Mouse (Mus musculus) embryonic facial prominence, embryonic 12.5 days (tissue): ENCODE results near the gene Lyrm4. TPM values are rescaled to one million over a fixed set of nuclear protein-coding genes. Genes with fewer than 3 reads are reported as not detected.

Experiments
- ATAC-seq: fragments of 200-750 bp; cut with Nextera tagmentation; 2 replicates; pipeline ENCODE4 v1.8.0; 2017; ENCODE audit not compliant: insufficient number of reproducible peaks, insufficient read depth, low FRiP score, low TSS enrichment
- H3K27ac ChIP-seq: fragments of 300-500 bp; sonication (generic); 2 replicates; pipeline ENCODE4 v1.5.1; 2016; ENCODE audit warnings: mild to moderate bottlenecking
- H3K27me3 ChIP-seq: fragments of 300-500 bp; sonication (generic); 2 replicates; pipeline ENCODE4 v1.6.1; 2016; ENCODE audit warnings: mild to moderate bottlenecking, moderate library complexity
- H3K36me3 ChIP-seq: fragments of 300-500 bp; sonication (generic); 2 replicates; pipeline ENCODE4 v1.6.1; 2016; ENCODE audit warnings: mild to moderate bottlenecking
- H3K4me1 ChIP-seq: fragments of 300-500 bp; sonication (generic); 2 replicates; pipeline ENCODE4 v1.6.1; 2016
- H3K4me2 ChIP-seq: fragments of 300-500 bp; sonication (generic); replicated peaks from 2 replicates; pipeline ENCODE4 v1.6.1; 2016; ENCODE audit warnings: mild to moderate bottlenecking, moderate library complexity
- H3K4me3 ChIP-seq: fragments of 300-500 bp; sonication (generic); 2 replicates; pipeline ENCODE4 v1.5.1; 2016; ENCODE audit warnings: mild to moderate bottlenecking
- H3K9ac ChIP-seq: fragments of 300-500 bp; sonication (generic); 2 replicates; pipeline ENCODE4 v1.6.1; 2016; ENCODE audit warnings: mild to moderate bottlenecking, moderate library complexity
- H3K9me3 ChIP-seq: fragments of 300-500 bp; sonication (generic); 2 replicates; pipeline ENCODE4 v1.6.1; 2016; ENCODE audit warnings: mild to moderate bottlenecking, moderate library complexity
- WGBS: fragments of 180-500 bp; shearing (Covaris S2); methylation state at CpG from one replicate; pipeline ENCODE4 v1.1.7; 2016; 5-methylcytosine and 5-hydroxymethylcytosine counted together
- polyA plus RNA-seq: library from polyadenylated mRNA; unstranded; fragments of >200 nt; fragmentation: Nextera tagmentation; extraction: Ambion mirVana; gene quantifications from 2 replicates; pipeline ENCODE4 v1.2.1, GENCODE M21; 2016

Gene Lyrm4
- polyA plus RNA-seq: 19.8 and 21.2 TPM in 2 replicates

- peak within 1 kb of the TSS; percentile 62 for H3K9ac ChIP-seq
- no peaks in the 10 kb centered on the region for H3K36me3 ChIP-seq
- under 1% methylated on average over 74 of the region's 75 CpGs for WGBS
- H3K4me3 ChIP-seq: peak within 1 kb of the TSS; percentile 65
- H3K27ac ChIP-seq: peak within 1 kb of the TSS; percentile 95
- no peaks in the 10 kb centered on the region for H3K9me3 ChIP-seq
- ATAC-seq: peak; percentile 98
- H3K4me2 ChIP-seq: peak within 1 kb of the TSS; percentile 94
- H3K4me1 ChIP-seq: peaks cover 5% of the 10 kb centered on the region; the same call in 1 of the 2 replicates
- H3K27me3 ChIP-seq: no peaks in the 10 kb centered on the region
Measured at GRCm38 (mm10) chr13:36117143-36118014, at the start of gene Lyrm4, which contains the start of gene Fars2. TSS of gene Lyrm4 (minus strand) at chr13:36117526. TSS of gene Fars2 (plus strand) at chr13:36117412.

GRCm38 (mm10) chr13:36163898-36164297 is 46.6 kb upstream of the Lyrm4 start:
- H3K4me1 ChIP-seq: no peaks in the 10 kb centered on the region
- H3K9ac ChIP-seq: no peak overlapping the region
- no peaks in the 10 kb centered on the region for H3K9me3 ChIP-seq
- no peak for ATAC-seq
- H3K36me3 ChIP-seq: no peaks in the 10 kb centered on the region
- H3K4me2 ChIP-seq: no peak overlapping the region
- no peaks in the 10 kb centered on the region for H3K27me3 ChIP-seq
- WGBS: 80% methylated on average over 1 of the region's 1 CpGs
- no peak overlapping the region for H3K27ac ChIP-seq
- no peak overlapping the region for H3K4me3 ChIP-seq

GRCm38 (mm10) chr13:36163411-36163810 is 46.1 kb upstream of the Lyrm4 start:
- ATAC-seq: no peak
- no peak overlapping the region for H3K4me2 ChIP-seq
- H3K9ac ChIP-seq: no peak overlapping the region
- H3K4me3 ChIP-seq: no peak overlapping the region
- H3K9me3 ChIP-seq: no peaks in the 10 kb centered on the region
- 87% methylated on average over 5 of the region's 5 CpGs for WGBS
- H3K27me3 ChIP-seq: no peaks in the 10 kb centered on the region
- H3K36me3 ChIP-seq: no peaks in the 10 kb centered on the region
- no peak overlapping the region for H3K27ac ChIP-seq
- H3K4me1 ChIP-seq: no peaks in the 10 kb centered on the region

- Histone ChIP-seq H3K27me3 (no peaks in the 10 kb centered on the region), H3K4me2 (no peak overlapping the region), H3K9me3 (no peaks in the 10 kb centered on the region), H3K36me3 (no peaks in the 10 kb centered on the region), H3K27ac (no peak overlapping the region), H3K9ac (no peak overlapping the region), H3K4me3 (no peak overlapping the region), H3K4me1 (no peaks in the 10 kb centered on the region)
- ATAC-seq: no peak
- WGBS: 88% methylated on average over 7 of the region's 7 CpGs
Measured at GRCm38 (mm10) chr13:36156340-36156931, 39.1 kb upstream of the Lyrm4 start.

- no peak overlapping the region for H3K9ac ChIP-seq
- no peak overlapping the region for H3K4me3 ChIP-seq
- H3K9me3 ChIP-seq: no peaks in the 10 kb centered on the region
- H3K4me1 ChIP-seq: no peaks in the 10 kb centered on the region
- ATAC-seq: no peak
- WGBS: 76% methylated on average over 5 of the region's 5 CpGs
- H3K27me3 ChIP-seq: no peaks in the 10 kb centered on the region
- H3K4me2 ChIP-seq: no peak overlapping the region
- no peak overlapping the region for H3K27ac ChIP-seq
- H3K36me3 ChIP-seq: no peaks in the 10 kb centered on the region
Measured at GRCm38 (mm10) chr13:36152728-36153498, 35.6 kb upstream of the Lyrm4 start.

GRCm38 (mm10) chr13:36150272-36150671 is 32.9 kb upstream of the Lyrm4 start:
- Histone ChIP-seq H3K4me1 (no peaks in the 10 kb centered on the region), H3K9ac (no peak overlapping the region), H3K27me3 (no peaks in the 10 kb centered on the region), H3K4me3 (no peak overlapping the region), H3K27ac (no peak overlapping the region), H3K4me2 (no peak overlapping the region), H3K9me3 (no peaks in the 10 kb centered on the region), H3K36me3 (no peaks in the 10 kb centered on the region)
- 52% methylated on average over 5 of the region's 5 CpGs for WGBS
- ATAC-seq: no peak

- 47% methylated on average over 6 of the region's 6 CpGs for WGBS
- H3K27me3 ChIP-seq: no peaks in the 10 kb centered on the region
- no peaks in the 10 kb centered on the region for H3K4me1 ChIP-seq
- H3K27ac ChIP-seq: no peak overlapping the region
- no peak for ATAC-seq
- H3K4me2 ChIP-seq: no peak overlapping the region
- H3K9ac ChIP-seq: no peak overlapping the region
- no peaks in the 10 kb centered on the region for H3K9me3 ChIP-seq
- no peak overlapping the region for H3K4me3 ChIP-seq
- H3K36me3 ChIP-seq: no peaks in the 10 kb centered on the region
Measured at GRCm38 (mm10) chr13:36149175-36149939, 32.0 kb upstream of the Lyrm4 start.

- ATAC-seq: no peak
- Histone ChIP-seq H3K9me3 (no peaks in the 10 kb centered on the region), H3K36me3 (no peaks in the 10 kb centered on the region), H3K27me3 (no peaks in the 10 kb centered on the region), H3K27ac (no peak overlapping the region), H3K4me2 (no peak overlapping the region), H3K9ac (no peak overlapping the region), H3K4me3 (no peak overlapping the region), H3K4me1 (no peaks in the 10 kb centered on the region)
- 93% methylated on average over 1 of the region's 1 CpGs for WGBS
Measured at GRCm38 (mm10) chr13:36145601-36146000, 28.3 kb upstream of the Lyrm4 start.

- H3K4me1 ChIP-seq: no peaks in the 10 kb centered on the region
- 79% methylated on average over 5 of the region's 5 CpGs for WGBS
- no peak overlapping the region for H3K9ac ChIP-seq
- H3K9me3 ChIP-seq: no peaks in the 10 kb centered on the region
- no peak overlapping the region for H3K4me2 ChIP-seq
- no peaks in the 10 kb centered on the region for H3K27me3 ChIP-seq
- no peak for ATAC-seq
- no peak overlapping the region for H3K27ac ChIP-seq
- no peak overlapping the region for H3K4me3 ChIP-seq
- H3K36me3 ChIP-seq: no peaks in the 10 kb centered on the region
Measured at GRCm38 (mm10) chr13:36140247-36141016, 23.1 kb upstream of the Lyrm4 start.

GRCm38 (mm10) chr13:36139703-36140102 is 22.4 kb upstream of the Lyrm4 start:
- Histone ChIP-seq H3K27me3 (no peaks in the 10 kb centered on the region), H3K36me3 (no peaks in the 10 kb centered on the region), H3K4me1 (no peaks in the 10 kb centered on the region), H3K4me2 (no peak overlapping the region), H3K9ac (no peak overlapping the region), H3K9me3 (no peaks in the 10 kb centered on the region), H3K4me3 (no peak overlapping the region), H3K27ac (no peak overlapping the region)
- WGBS: 81% methylated on average over 5 of the region's 5 CpGs
- ATAC-seq: no peak
